Mouse (Mus musculus) CH12.LX (cell line): ENCODE data around the gene Itk. TPM values are rescaled to one million over a fixed set of nuclear protein-coding genes. Genes with fewer than 3 reads are reported as not detected.
A peak's percentile ranks its signal among the peaks of the same experiment; 100 is the strongest.

Source experiments
- DNase-seq: peaks from one replicate; pipeline ENCODE4 v3.0.0-alpha.2; 2013; ENCODE audit errors: extremely low read depth
- H3K27ac ChIP-seq: 2 replicates; pipeline ENCODE4 v1.5.1; 2012; ENCODE audit warnings: low read depth, mild to moderate bottlenecking, control low read depth, moderate library complexity; ENCODE audit not compliant: insufficient read depth
- H3K27me3 ChIP-seq: replicated peaks from 2 replicates; pipeline ENCODE3; 2012; ENCODE audit warnings: inconsistent platforms
- H3K36me3 ChIP-seq, 2 experiments: replicated peaks in 1 of 2; 2 replicates each; pipeline versions ENCODE3 to v1.6.1; 2012; ENCODE audit warnings: inconsistent platforms in 1 of 2, low read length in 1 of 2, mild to moderate bottlenecking in 1 of 2, mixed read lengths in 1 of 2, moderate library complexity in 1 of 2; ENCODE audit not compliant: control insufficient read depth in 1 of 2, insufficient read depth in 1 of 2
- H3K4me1 ChIP-seq, 2 experiments: 2 replicates each; pipeline ENCODE4 v1.6.1; 2012; ENCODE audit warnings: inconsistent platforms in 1 of 2, moderate library complexity in 1 of 2; ENCODE audit not compliant: insufficient read depth in 2 of 2, control insufficient read depth in 1 of 2
- H3K4me2 ChIP-seq: 2 replicates; pipeline ENCODE4 v1.6.1; 2012; ENCODE audit warnings: low read depth, mild to moderate bottlenecking, control low read depth; ENCODE audit not compliant: poor library complexity, insufficient read depth, severe bottlenecking
- H3K4me3 ChIP-seq, 3 experiments: fragments of 150-350 bp in 1 of 3; sonication (generic) in 1 of 3; replicated peaks in 1 of 3; 2 replicates each; pipeline versions ENCODE3 to v1.5.1; 2011 to 2012; ENCODE audit warnings: low read depth in 2 of 3, low read length in 2 of 3, mild to moderate bottlenecking in 2 of 3, moderate library complexity in 2 of 3, control low read depth in 1 of 3, improper control_type of control experiment in 1 of 3, inconsistent platforms in 1 of 3, mixed read lengths in 1 of 3; ENCODE audit not compliant: poor library complexity in 1 of 3
- H3K79me2 ChIP-seq: replicated peaks from 2 replicates; pipeline ENCODE4 v1.6.1; 2012; ENCODE audit warnings: mild to moderate bottlenecking, moderate library complexity; ENCODE audit not compliant: control insufficient read depth, poor library complexity, insufficient read depth, severe bottlenecking; ENCODE audit errors: extremely low read depth
- H3K9ac ChIP-seq: 2 replicates; pipeline ENCODE4 v1.6.1; 2012; ENCODE audit warnings: low read depth, mild to moderate bottlenecking, control low read depth, moderate library complexity; ENCODE audit not compliant: insufficient read depth
- H3K9me3 ChIP-seq: replicated peaks from 2 replicates; pipeline ENCODE3; 2012; ENCODE audit warnings: low read length, inconsistent platforms, mixed read lengths
- BHLHE40 ChIP-seq: IDR thresholded peaks from 2 replicates; pipeline ENCODE4 v1.6.1; 2011; ENCODE audit warnings: mild to moderate bottlenecking, low read depth, low read length, improper control_type of control experiment
- CHD1 ChIP-seq: IDR thresholded peaks from 2 replicates; pipeline ENCODE4 v1.6.1; 2012; ENCODE audit warnings: low read depth, low read length, improper control_type of control experiment, inconsistent platforms
- EP300 ChIP-seq: IDR thresholded peaks from 2 replicates; pipeline ENCODE4 v1.6.1; 2011; ENCODE audit warnings: low read length, improper control_type of control experiment
- ETS1 ChIP-seq: conservative IDR thresholded peaks from 2 replicates; pipeline ENCODE4 v1.6.1; 2012; ENCODE audit warnings: low read depth, mild to moderate bottlenecking, inconsistent platforms, low read length, improper control_type of control experiment, moderate library complexity
- GABPA ChIP-seq: IDR thresholded peaks from 2 replicates; pipeline ENCODE4 v1.6.1; 2012; ENCODE audit warnings: low read depth, low read length, improper control_type of control experiment, inconsistent platforms; ENCODE audit not compliant: insufficient replicate concordance
- IRF4 ChIP-seq: IDR thresholded peaks from 2 replicates; pipeline ENCODE4 v1.6.1; 2014; ENCODE audit warnings: low read depth, mild to moderate bottlenecking, inconsistent platforms, low read length, improper control_type of control experiment
- JUN ChIP-seq: IDR thresholded peaks from 2 replicates; pipeline ENCODE4 v1.6.1; 2011; ENCODE audit warnings: low read depth, mild to moderate bottlenecking, low read length, improper control_type of control experiment, moderate library complexity; ENCODE audit not compliant: insufficient read depth
- JUND ChIP-seq: conservative IDR thresholded peaks from 2 replicates; pipeline ENCODE4 v1.6.1; 2011; ENCODE audit warnings: low read depth, low read length, improper control_type of control experiment
- KAT2A ChIP-seq: IDR thresholded peaks from 2 replicates; pipeline ENCODE4 v1.6.1; 2012; ENCODE audit warnings: low read length, improper control_type of control experiment, inconsistent platforms; ENCODE audit not compliant: insufficient replicate concordance
- MAZ ChIP-seq: IDR thresholded peaks from 2 replicates; pipeline ENCODE4 v1.6.1; 2012; ENCODE audit warnings: low read depth, mild to moderate bottlenecking, inconsistent platforms, low read length, improper control_type of control experiment, moderate library complexity
- MEF2A ChIP-seq: IDR thresholded peaks from 2 replicates; pipeline ENCODE4 v1.6.1; 2014; ENCODE audit warnings: low read depth, mild to moderate bottlenecking, inconsistent platforms, low read length, improper control_type of control experiment, borderline replicate concordance
- MYC ChIP-seq: IDR thresholded peaks from 2 replicates; pipeline ENCODE4 v1.6.1; 2011; ENCODE audit warnings: low read depth, mild to moderate bottlenecking, improper control_type of control experiment, low read length
- PAX5 ChIP-seq: IDR thresholded peaks from 2 replicates; pipeline ENCODE4 v1.6.1; 2012; ENCODE audit warnings: low read length, inconsistent platforms, mixed read lengths
- SMC3 ChIP-seq: IDR thresholded peaks from 2 replicates; pipeline ENCODE4 v1.6.1; 2011; ENCODE audit warnings: low read depth, low read length, improper control_type of control experiment
- TCF12 ChIP-seq: IDR thresholded peaks from 2 replicates; pipeline ENCODE4 v1.6.1; 2014; ENCODE audit warnings: low read depth, mild to moderate bottlenecking, inconsistent platforms, low read length, improper control_type of control experiment
- ZNF384 ChIP-seq: IDR thresholded peaks from 2 replicates; pipeline ENCODE4 v1.6.1; 2012; ENCODE audit warnings: low read depth, low read length, improper control_type of control experiment, inconsistent platforms
- dilution Hi-C: fragments of 300-500 bp; cut with MboI; formaldehyde crosslinking; loops from 2 replicates; pipeline ENCODE4 v1.14.3; 2020; ENCODE audit warnings: low sequenced_read_pairs; ENCODE audit not compliant: extremely low pct_unique_long_range_greater_than_20kb, extremely low pct_ligation_motif_present
- in situ Hi-C: fragments of 300-500 bp; cut with MboI; formaldehyde crosslinking; loops from 3 replicates; pipeline ENCODE4 v1.14.3; 2019; ENCODE audit warnings: low sequenced_read_pairs, low pct_ligation_motif_present, low pct_unique_long_range_greater_than_20kb, mixed read lengths
- polyA plus RNA-seq: library from polyadenylated mRNA; unstranded; fragments of >175 nt; gene quantifications from 2 replicates; pipeline ENCODE4 v1.2.1, GENCODE M21; 2012; ENCODE audit warnings: low read depth; ENCODE audit not compliant: insufficient read length
- total RNA-seq, 2 experiments: library from RNA; depleted of rRNA; stranded (reverse); fragments of 300-350 nt in 1 of 2; fragments of >200 nt in 1 of 2; gene quantifications; 2 replicates each; pipeline ENCODE4 v1.2.3; 2012 to 2014

Gene Itk
- total and polyA plus RNA-seq, 3 experiments = 0.11 to 0.64 (median 0.17) TPM

DNA sequence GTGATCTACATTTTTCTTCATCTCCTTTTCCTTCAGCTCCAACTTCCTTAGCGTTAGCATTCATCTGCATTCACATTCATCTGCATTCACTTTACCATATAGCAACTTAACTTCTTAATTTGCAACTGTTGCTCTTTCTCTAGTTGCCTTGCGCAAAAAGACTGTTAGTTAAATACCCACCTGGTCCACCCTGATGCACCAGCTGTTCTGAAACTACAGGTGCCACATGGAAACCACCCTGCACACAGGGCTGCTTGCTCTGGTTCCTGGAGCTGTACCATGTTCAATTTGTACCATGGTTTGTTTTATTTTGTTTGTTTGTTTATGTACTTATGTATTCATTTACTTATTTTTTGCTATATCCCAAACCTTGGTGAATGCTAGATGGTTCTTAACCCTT is 6.4 kb upstream of the Itk start:
- in situ Hi-C loops = no loop called here
- TF ChIP-seq PAX5 (no peak), IRF4 (0 out of 2 replicates have a peak, but pooled peaks have one; percentile 2), TCF12 (0 out of 2 replicates have a peak, but pooled peaks have one; percentile 32), MYC (no peak), SMC3 (no peak), MEF2A (no peak)
- Histone ChIP-seq H3K9ac (no peak overlapping the region), H3K27ac (peak overlapping the region; percentile 79; the same call in 1 of the 2 replicates), H3K4me2 (no peak overlapping the region), H3K79me2 (no peaks in the 10 kb centered on the region), H3K4me3 (peak overlapping the region in 1 of 3 experiments; percentile 49), H3K27me3 (no peaks in the 10 kb centered on the region), H3K9me3 (no peaks in the 10 kb centered on the region), H3K4me1 (peaks cover 37 to 71% of the 10 kb centered on the region in 2 experiments), H3K36me3 (no peaks in the 10 kb centered on the region)
- no peak for DNase-seq
- dilution Hi-C loops = no loop called here

DNA sequence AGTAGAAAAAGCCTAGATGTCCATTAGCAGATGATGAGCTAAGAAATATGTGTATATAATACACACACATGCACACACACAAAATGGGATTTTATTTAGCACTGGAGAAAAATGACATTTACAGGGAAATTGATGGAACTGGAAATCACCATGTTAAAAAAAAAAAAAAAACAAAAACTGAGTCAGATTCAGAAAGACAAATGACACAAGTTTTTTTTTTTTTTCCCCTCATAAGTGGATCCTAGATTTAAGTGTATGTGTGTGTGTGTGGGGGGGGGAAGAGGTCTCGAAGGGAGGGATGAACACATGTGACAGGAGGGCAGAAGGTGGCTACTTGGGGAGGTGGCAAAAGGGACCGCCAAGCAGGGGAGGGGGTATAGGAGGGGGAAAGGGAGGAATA is 5.8 kb upstream of the Itk start:
- Histone ChIP-seq H3K9me3 (no peaks in the 10 kb centered on the region), H3K27ac (no peak overlapping the region), H3K4me1 (peaks cover 36 to 70% of the 10 kb centered on the region in 2 experiments), H3K36me3 (no peaks in the 10 kb centered on the region), H3K9ac (no peak overlapping the region), H3K27me3 (no peaks in the 10 kb centered on the region), H3K4me2 (no peak overlapping the region), H3K4me3 (no peak overlapping the region), H3K79me2 (no peaks in the 10 kb centered on the region)
- in situ Hi-C loops = no loop called here
- TF ChIP-seq JUN = peak; percentile 32; the same call in 1 of the 2 replicates
- TF ChIP-seq ETS1 = no peak
- TF ChIP-seq IRF4 = peak; percentile 58; the same call in 1 of the 2 replicates
- TF ChIP-seq ZNF384 = peak; percentile 95
- 0 out of 2 replicates have a peak, but pooled peaks have one; percentile 18 for TF ChIP-seq JUND
- TF ChIP-seq BHLHE40 = peak; percentile 15; the same call in 1 of the 2 replicates
- no peak for TF ChIP-seq KAT2A
- TF ChIP-seq MAZ = 0 out of 2 replicates have a peak, but pooled peaks have one; percentile 35
- no peak for TF ChIP-seq GABPA
- no peak for TF ChIP-seq CHD1
- no peak; the same call in none of the 2 replicates for TF ChIP-seq EP300
- dilution Hi-C loops = no loop called here
- DNase-seq = no peak
